Mouse (Mus musculus): ENCODE measurements around the gene Dnajc7. TPM values are rescaled to one million over a fixed set of nuclear protein-coding genes. Genes with fewer than 3 reads are reported as not detected.
"Not testable (repeated sequence)": the region's sequence is repeated elsewhere in the genome, so short reads cannot be mapped to it uniquely, and the experiment has no call there.

Dnajc7 gene
- total RNA-seq, 4 experiments from 2014 or later: 204 to 279 (median 249) TPM

DNA sequence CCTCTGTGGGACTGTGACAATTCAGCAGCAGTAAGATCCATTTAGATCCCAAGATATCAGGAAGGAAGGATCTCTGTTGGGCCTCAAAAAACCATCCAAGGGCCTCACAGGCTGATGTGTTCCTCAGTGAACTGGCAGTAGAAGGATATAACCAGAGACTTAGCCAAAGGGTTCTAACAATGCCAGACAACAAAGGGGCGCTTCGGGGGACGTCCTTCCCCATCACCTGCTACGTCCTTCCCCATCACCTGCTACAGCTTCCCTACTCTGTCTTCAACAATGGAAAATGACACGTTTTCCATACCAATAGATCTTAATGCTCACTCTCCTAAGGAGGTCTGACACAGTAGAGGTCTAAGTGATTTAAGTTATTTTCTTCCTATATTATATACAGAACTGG, 3.6 kb downstream of the Dnajc7 start:
- DNase-seq: no peak

- DNase-seq: no peak
These were observed 6.7 kb downstream of the Dnajc7 start for GRCm38 (mm10) chr11:100613241-100613640.

- DNase-seq: no peak
These were observed 8.3 kb downstream of the Dnajc7 start for GRCm38 (mm10) chr11:100611627-100612026.

DNA sequence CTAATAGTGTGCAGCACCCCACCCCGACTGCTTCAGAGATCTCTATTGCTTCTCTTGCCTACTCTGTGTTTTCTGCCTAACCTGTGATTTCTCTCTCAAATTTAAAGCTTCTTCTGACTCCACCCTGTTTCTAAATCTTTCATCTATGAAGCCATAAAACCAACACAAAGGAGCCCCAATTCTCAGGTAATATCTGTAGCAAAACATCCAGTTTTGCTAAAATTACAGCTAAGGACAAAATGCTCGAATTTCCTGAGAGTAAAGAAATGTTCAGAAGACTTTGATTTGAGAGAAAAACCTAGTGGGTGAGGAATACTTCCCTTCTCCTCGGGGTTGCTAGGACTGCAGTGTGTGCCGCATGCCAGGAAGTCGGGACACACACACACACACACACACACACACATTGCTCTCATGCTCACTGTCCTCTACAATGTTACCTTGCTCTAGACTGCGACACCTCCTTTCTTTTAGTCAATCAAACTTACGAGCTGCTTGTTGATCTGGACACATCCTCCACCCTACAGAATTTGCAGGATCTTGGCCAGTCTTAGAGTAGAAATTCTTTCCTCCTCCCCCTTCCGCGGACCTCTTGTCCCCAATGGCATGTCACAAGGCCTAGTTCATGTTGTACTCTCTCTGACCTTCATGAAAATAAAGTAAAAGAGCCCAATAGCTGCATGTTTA, 9.8 kb downstream of the Dnajc7 start:
- DNase-seq: no peak

GRCm38 (mm10) chr11:100609355-100609996, 10.5 kb downstream of the Dnajc7 start:
- DNase-seq: no peak

- no peak for DNase-seq
These were observed 11.2 kb downstream of the Dnajc7 start for GRCm38 (mm10) chr11:100608796-100609195.

GRCm38 (mm10) chr11:100607121-100607520, 12.8 kb downstream of the Dnajc7 start:
- DNase-seq: no peak

DNA sequence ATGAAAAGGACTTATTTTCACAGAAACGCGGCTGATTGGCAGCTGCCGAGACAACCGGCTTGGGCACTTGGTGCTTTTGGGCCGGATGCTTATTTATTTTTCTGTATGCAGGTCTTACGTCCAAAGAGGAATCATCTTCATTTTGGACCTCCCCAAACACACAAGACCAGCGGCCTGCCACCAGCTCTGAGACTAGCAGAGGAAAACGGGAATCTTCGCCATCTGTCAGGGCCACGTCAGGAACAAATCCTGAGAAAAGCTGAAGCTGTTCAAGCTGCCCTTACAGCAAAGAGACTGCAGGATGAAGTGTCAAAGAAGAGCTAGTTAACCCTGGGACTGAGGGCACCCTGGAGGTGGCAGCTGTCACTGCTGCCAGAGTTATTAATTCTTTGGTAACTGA, 14.5 kb downstream of the Dnajc7 start:
- no peak for DNase-seq

DNA sequence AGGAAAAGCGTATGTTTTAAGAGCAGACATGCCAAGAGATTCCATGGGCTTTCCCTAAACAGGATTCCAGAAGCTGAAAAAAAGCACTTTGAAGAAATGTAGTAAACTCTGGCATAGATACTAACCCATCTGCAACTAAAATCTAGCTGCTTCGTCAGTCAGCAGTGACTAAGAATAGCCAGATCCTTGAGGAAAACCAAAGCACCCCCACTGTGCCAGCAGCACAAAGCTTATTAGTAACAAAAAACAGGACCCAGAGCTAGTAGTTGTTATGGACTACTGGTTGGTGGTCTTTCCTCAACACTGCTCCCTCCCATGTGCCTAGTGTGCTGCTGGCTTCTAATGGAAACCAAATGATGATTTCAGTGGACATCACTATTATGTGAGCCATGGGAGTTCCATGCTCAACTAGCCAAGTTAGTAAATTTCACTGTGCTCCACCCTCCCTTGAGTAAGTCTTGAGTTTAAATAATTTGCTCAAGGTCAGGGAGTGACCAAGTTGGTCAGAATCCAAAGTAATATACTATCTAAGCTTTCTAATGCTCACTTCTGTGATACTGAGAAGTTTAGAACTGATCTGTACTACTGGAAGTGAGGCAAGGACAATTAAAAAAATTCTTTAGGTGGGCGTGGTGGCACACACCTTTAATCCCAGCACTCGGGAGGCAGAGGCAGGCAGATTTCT, 15.5 kb downstream of the Dnajc7 start:
- DNase-seq: no peak

DNA sequence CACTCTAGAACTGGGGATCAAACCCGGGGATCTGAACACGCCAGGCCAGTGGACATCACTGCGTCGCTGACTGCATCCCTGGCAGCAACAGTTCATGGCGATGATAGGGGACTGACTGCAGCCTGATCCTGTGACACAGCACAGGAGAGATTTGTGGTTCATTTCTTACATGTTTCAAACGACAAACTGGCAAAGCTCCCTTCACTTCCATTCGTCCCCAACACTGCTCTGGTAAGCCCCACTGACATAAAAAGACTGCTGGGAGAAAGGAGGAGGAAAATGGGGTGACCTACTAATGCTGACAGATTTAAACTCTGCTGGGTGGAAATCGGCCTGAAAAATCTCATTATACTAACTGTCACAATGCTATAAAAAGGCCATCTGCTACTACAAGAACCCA, 16.2 kb downstream of the Dnajc7 start:
- no peak for DNase-seq

- DNase-seq: no peak
These were observed 16.8 kb downstream of the Dnajc7 start for GRCm38 (mm10) chr11:100603155-100603554.

- DNase-seq: no peak
These were observed 18.6 kb downstream of the Dnajc7 start for GRCm38 (mm10) chr11:100601372-100601771.

- DNase-seq: no peak
These were observed 21.9 kb downstream of the Dnajc7 start for GRCm38 (mm10) chr11:100598074-100598473.

GRCm38 (mm10) chr11:100595533-100595932, 24.4 kb downstream of the Dnajc7 start:
- no peak for DNase-seq

DNA sequence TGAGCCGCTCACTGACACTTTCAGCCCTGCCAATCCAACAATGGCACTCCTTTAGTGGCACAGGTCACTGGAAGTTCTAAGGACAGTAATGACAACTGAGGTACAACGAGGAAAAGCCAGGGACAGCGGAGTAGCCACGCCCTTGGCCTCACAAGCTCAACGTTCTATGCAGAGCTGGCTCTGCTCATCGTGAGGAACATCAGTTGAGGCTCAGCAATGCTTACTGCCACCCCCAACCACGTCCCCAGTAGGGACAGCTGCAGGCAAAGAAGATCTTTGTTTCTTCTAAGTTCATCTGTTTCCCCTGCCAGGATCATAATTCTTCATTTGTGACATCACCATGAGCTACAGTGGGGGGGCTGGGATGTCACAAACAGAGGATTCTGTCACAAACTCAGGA, 25.4 kb downstream of the Dnajc7 start:
- DNase-seq: no peak

DNA sequence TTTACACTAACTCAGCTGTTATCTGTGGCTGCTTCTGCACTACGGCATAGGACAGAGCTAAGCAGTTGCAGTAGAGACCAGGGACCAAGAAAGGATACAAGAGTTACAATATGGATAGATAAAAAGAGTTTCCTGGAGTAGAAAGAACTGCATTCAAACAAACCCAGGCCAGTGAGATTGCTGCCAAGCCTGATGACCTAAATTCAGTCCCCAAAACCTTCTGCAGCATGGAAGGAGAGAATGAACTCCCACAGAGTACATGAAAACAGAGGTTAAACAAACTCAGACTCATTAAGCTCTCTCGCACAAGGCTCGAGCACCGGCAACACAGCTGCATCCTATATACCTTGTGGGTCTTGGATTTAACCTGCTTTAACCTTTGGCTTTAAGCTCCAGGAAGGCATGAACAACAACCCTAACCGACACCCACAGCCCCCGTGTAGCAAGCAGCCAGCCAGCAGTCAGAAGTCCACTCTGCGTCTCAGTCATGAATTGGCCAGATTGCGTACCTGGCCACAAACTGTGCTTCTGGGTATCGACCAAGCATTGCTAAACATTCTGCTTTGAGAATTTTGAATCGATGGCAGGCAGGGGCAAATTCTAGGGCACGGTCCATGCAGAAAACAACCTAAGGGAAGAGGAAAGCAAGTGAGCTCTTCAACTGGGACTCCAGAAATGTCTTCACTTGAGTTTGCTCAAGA, 27.5 kb downstream of the Dnajc7 start:
- DNase-seq: no peak

GRCm38 (mm10) chr11:100588462-100588861, 31.5 kb downstream of the Dnajc7 start:
- DNase-seq: no peak

GRCm38 (mm10) chr11:100585148-100585547, 34.8 kb downstream of the Dnajc7 start:
- no peak for DNase-seq

GRCm38 (mm10) chr11:100584561-100584961, 35.4 kb downstream of the Dnajc7 start:
- no peak for DNase-seq

DNA sequence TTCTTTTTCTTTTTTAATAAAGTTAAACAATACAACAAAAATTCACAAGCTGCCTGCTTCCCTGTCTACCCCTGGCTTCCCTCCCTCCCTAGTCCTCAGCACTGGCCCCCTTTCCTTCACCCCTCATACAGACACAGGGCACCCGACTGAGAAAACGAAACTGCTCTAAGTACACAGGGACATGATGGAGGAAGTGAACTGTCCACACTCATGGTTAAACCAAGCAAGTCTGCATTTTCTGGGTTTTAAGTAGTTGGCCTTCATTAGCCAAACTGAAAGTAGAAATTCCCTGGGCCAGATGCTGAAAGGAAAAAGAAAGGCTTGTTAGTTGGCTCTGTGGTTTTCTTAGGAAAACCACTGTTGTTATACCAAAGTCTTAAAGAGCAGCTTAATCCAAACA, 37.1 kb downstream of the Dnajc7 start:
- no peak for DNase-seq

- DNase-seq: not testable (repeated sequence)
These were observed 37.6 kb downstream of the Dnajc7 start for GRCm38 (mm10) chr11:100582413-100582812.

DNA sequence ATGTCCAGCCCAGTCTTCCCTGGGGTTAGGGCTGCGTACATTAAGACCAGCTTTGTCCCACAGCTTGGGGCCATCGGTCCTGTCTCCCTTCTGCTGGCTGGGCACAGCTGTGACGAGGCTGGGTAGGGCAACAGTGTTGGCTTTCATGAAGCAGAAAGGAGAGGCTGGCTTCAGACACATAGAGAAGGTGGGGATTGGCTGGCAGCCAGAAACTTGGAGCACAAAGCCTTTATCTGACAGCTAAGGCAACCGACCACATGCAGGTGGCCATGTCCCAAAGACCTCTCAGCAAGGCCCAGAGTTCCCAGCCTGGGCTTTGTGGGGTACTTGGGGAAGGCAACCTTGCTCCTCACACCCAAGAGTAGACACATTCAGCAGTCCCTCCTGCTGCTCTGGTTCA, 38.2 kb downstream of the Dnajc7 start:
- no peak for DNase-seq

GRCm38 (mm10) chr11:100580275-100580674, 39.7 kb downstream of the Dnajc7 start:
- DNase-seq: no peak

Measured in adrenal gland, adult 8-10 months (tissue).